Mouse (Mus musculus) heart, postnatal 0 days (tissue): ENCODE data around the gene Csrnp3.

Source experiments
- CTCF ChIP-seq: IDR thresholded peaks from 2 replicates; pipeline ENCODE4 v1.5.1; 2016; ENCODE audit warnings: antibody characterized with exemption, control low read depth, low read depth
- EP300 ChIP-seq: IDR thresholded peaks from 2 replicates; pipeline ENCODE4 v1.6.1; 2016; ENCODE audit warnings: antibody characterized with exemption, low read depth

DNA sequence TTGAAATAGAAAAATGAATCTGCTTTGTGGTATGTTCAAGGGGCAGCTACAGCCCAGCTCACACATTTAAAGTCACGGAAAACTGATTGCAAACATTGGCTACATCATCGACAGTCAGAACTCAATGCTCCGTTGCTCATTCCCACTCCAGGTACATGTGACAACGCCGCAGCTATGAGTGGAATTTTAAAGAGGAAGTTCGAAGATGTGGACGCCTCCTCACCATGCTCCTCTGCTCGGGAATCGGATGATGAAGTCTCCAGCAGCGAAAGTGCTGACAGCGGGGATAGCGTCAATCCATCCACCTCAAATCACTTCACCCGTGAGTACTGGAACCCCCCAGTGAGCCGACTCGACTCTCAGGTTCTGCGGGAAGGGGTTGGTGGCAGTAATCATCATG lies 103.2 kb downstream of the Csrnp3 start:
- no peak for TF ChIP-seq CTCF
- TF ChIP-seq EP300 = no peak
